Mouse (Mus musculus) MEL (cell line): ENCODE results near the gene Hsd11b2. TPM values are rescaled to one million over a fixed set of nuclear protein-coding genes. Genes with fewer than 3 reads are reported as not detected.
A peak's percentile ranks its signal among the peaks of the same experiment; 100 is the strongest.

ENCODE experiments used
- DNase-seq: peaks from one replicate; pipeline ENCODE4 v3.0.0; 2011; ENCODE audit warnings: low read depth, low spot score
- H3K27ac ChIP-seq: 2 replicates; pipeline ENCODE4 v1.5.1; 2012; ENCODE audit warnings: low read depth, mild to moderate bottlenecking, control low read depth, low read length, moderate library complexity; ENCODE audit not compliant: control insufficient read depth
- H3K27me3 ChIP-seq, 2 experiments: fragments of 150-350 bp in 1 of 2; sonication (generic) in 1 of 2; 2 replicates each; pipeline ENCODE4 v1.6.1; 2012; ENCODE audit warnings: low read length in 2 of 2, mild to moderate bottlenecking in 2 of 2, improper control_type of control experiment in 1 of 2, moderate library complexity in 1 of 2; ENCODE audit not compliant: insufficient read depth in 2 of 2, control insufficient read depth in 1 of 2
- H3K36me3 ChIP-seq, 2 experiments: 2 replicates each; pipeline ENCODE4 v1.6.1; 2012 to 2014; ENCODE audit warnings: low read length in 2 of 2, improper control_type of control experiment in 1 of 2, inconsistent platforms in 1 of 2, mild to moderate bottlenecking in 1 of 2; ENCODE audit not compliant: insufficient read depth in 2 of 2, control insufficient read depth in 1 of 2
- H3K4me1 ChIP-seq, 2 experiments: fragments of 150-350 bp in 1 of 2; sonication (generic) in 1 of 2; 2 replicates each; pipeline ENCODE4 v1.6.1; 2012; ENCODE audit warnings: low read length in 2 of 2, improper control_type of control experiment in 1 of 2, mild to moderate bottlenecking in 1 of 2; ENCODE audit not compliant: insufficient read depth in 2 of 2, control insufficient read depth in 1 of 2
- H3K4me3 ChIP-seq, 2 experiments: fragments of 150-350 bp in 1 of 2; sonication (generic) in 1 of 2; 2 replicates each; pipeline ENCODE4 v1.5.1; 2012; ENCODE audit warnings: low read depth in 2 of 2, low read length in 2 of 2, mild to moderate bottlenecking in 2 of 2, moderate library complexity in 2 of 2, control low read depth in 1 of 2, improper control_type of control experiment in 1 of 2; ENCODE audit not compliant: control insufficient read depth in 1 of 2, insufficient read depth in 1 of 2
- H3K79me2 ChIP-seq: 2 replicates; pipeline ENCODE4 v1.6.1; 2012; ENCODE audit warnings: mild to moderate bottlenecking, low read length, moderate library complexity; ENCODE audit not compliant: control insufficient read depth, poor library complexity, insufficient read depth
- H3K9ac ChIP-seq: 2 replicates; pipeline ENCODE4 v1.6.1; 2012; ENCODE audit warnings: low read depth, mild to moderate bottlenecking, control low read depth, low read length, moderate library complexity; ENCODE audit not compliant: control insufficient read depth, poor library complexity, severe bottlenecking
- H3K9me3 ChIP-seq: fragments of 150-350 bp; sonication (generic); replicated peaks from 2 replicates; pipeline ENCODE4 v1.6.1; 2012; ENCODE audit warnings: mild to moderate bottlenecking, low read length, improper control_type of control experiment, moderate library complexity; ENCODE audit not compliant: insufficient read depth
- BHLHE40 ChIP-seq: IDR thresholded peaks from 2 replicates; pipeline ENCODE4 v1.6.1; 2012; ENCODE audit warnings: low read depth, mild to moderate bottlenecking, inconsistent platforms, low read length, improper control_type of control experiment, borderline replicate concordance
- CHD1 ChIP-seq: IDR thresholded peaks from 2 replicates; pipeline ENCODE4 v1.6.1; 2012; ENCODE audit warnings: low read depth, mild to moderate bottlenecking, inconsistent platforms, low read length, improper control_type of control experiment
- CHD2 ChIP-seq: IDR thresholded peaks from 2 replicates; pipeline ENCODE4 v1.6.1; 2011; ENCODE audit warnings: low read length, improper control_type of control experiment
- CTCF ChIP-seq, 3 experiments: IDR thresholded peaks in 2 of 3; conservative IDR thresholded peaks in 1 of 3; 2 replicates each; pipeline ENCODE4 v1.5.1; 2011 to 2012; ENCODE audit warnings: low read length in 3 of 3, low read depth in 2 of 3, mild to moderate bottlenecking in 2 of 3, improper control_type of control experiment in 1 of 3, inconsistent platforms in 1 of 3, mixed read lengths in 1 of 3, moderate library complexity in 1 of 3; ENCODE audit not compliant: control insufficient read depth in 1 of 3, insufficient read depth in 1 of 3, poor library complexity in 1 of 3, severe bottlenecking in 1 of 3
- E2F4 ChIP-seq: IDR thresholded peaks from 2 replicates; pipeline ENCODE4 v1.6.1; 2011; ENCODE audit warnings: low read depth, low read length, improper control_type of control experiment, borderline replicate concordance
- ELF1 ChIP-seq: IDR thresholded peaks from 2 replicates; pipeline ENCODE4 v1.6.1; 2014; ENCODE audit warnings: low read depth, mild to moderate bottlenecking, inconsistent platforms, low read length, improper control_type of control experiment, moderate library complexity
- EP300 ChIP-seq, 2 experiments: IDR thresholded peaks; 2 replicates each; pipeline ENCODE4 v1.6.1; 2011; ENCODE audit warnings: improper control_type of control experiment in 2 of 2, low read length in 2 of 2, low read depth in 1 of 2, mild to moderate bottlenecking in 1 of 2
- ETS1 ChIP-seq: IDR thresholded peaks from 2 replicates; pipeline ENCODE4 v1.6.1; 2012; ENCODE audit warnings: low read depth, mild to moderate bottlenecking, inconsistent platforms, low read length, improper control_type of control experiment, moderate library complexity
- GABPA ChIP-seq: IDR thresholded peaks from 2 replicates; pipeline ENCODE4 v1.6.1; 2012; ENCODE audit warnings: low read depth, mild to moderate bottlenecking, inconsistent platforms, low read length, improper control_type of control experiment, moderate library complexity
- GATA1 ChIP-seq: IDR thresholded peaks from 2 replicates; pipeline ENCODE4 v1.6.1; 2011; ENCODE audit warnings: low read depth, low read length, improper control_type of control experiment
- JUND ChIP-seq: IDR thresholded peaks from 2 replicates; pipeline ENCODE4 v1.6.1; 2011; ENCODE audit warnings: low read depth, mild to moderate bottlenecking, improper control_type of control experiment, low read length
- KAT2A ChIP-seq: conservative IDR thresholded peaks from 2 replicates; pipeline ENCODE4 v1.6.1; 2012; ENCODE audit warnings: low read depth, low read length, improper control_type of control experiment, inconsistent platforms
- MAFK ChIP-seq: IDR thresholded peaks from 2 replicates; pipeline ENCODE4 v1.6.1; 2011; ENCODE audit warnings: low read depth, mild to moderate bottlenecking, low read length, improper control_type of control experiment, borderline replicate concordance
- MEF2A ChIP-seq: IDR thresholded peaks from 2 replicates; pipeline ENCODE4 v1.6.1; 2014; ENCODE audit warnings: low read depth, mild to moderate bottlenecking, inconsistent platforms, low read length, improper control_type of control experiment; ENCODE audit not compliant: poor library complexity, insufficient replicate concordance, severe bottlenecking; ENCODE audit errors: extremely low read depth
- MXI1 ChIP-seq: IDR thresholded peaks from 2 replicates; pipeline ENCODE4 v1.6.1; 2011; ENCODE audit warnings: mild to moderate bottlenecking, low read depth, low read length, improper control_type of control experiment
- MYB ChIP-seq: IDR thresholded peaks from 2 replicates; pipeline ENCODE4 v1.6.1; 2011; ENCODE audit warnings: mild to moderate bottlenecking, low read depth, low read length, improper control_type of control experiment
- MYC ChIP-seq: IDR thresholded peaks from 2 replicates; pipeline ENCODE4 v1.6.1; 2011; ENCODE audit warnings: low read depth, mild to moderate bottlenecking, low read length, improper control_type of control experiment, moderate library complexity
- POLR2A ChIP-seq, 2 experiments: IDR thresholded peaks; 2 replicates each; pipeline ENCODE4 v1.6.1; 2011 to 2012; ENCODE audit warnings: low read length in 2 of 2, mild to moderate bottlenecking in 2 of 2, control low read depth in 1 of 2, improper control_type of control experiment in 1 of 2, low read depth in 1 of 2, moderate library complexity in 1 of 2; ENCODE audit not compliant: control insufficient read depth in 1 of 2, insufficient read depth in 1 of 2, poor library complexity in 1 of 2
- POLR2AphosphoS2 ChIP-seq: IDR thresholded peaks from 2 replicates; pipeline ENCODE4 v1.6.1; 2011; ENCODE audit warnings: low read length, improper control_type of control experiment
- RAD21 ChIP-seq: IDR thresholded peaks from 2 replicates; pipeline ENCODE4 v1.6.1; 2011; ENCODE audit warnings: mild to moderate bottlenecking, low read depth, low read length, improper control_type of control experiment
- RCOR1 ChIP-seq: IDR thresholded peaks from 2 replicates; pipeline ENCODE4 v1.6.1; 2012; ENCODE audit warnings: low read depth, mild to moderate bottlenecking, inconsistent platforms, low read length, improper control_type of control experiment
- SMC3 ChIP-seq: IDR thresholded peaks from 2 replicates; pipeline ENCODE4 v1.6.1; 2011; ENCODE audit warnings: low read depth, low read length, improper control_type of control experiment
- TAL1 ChIP-seq: IDR thresholded peaks from 2 replicates; pipeline ENCODE4 v1.6.1; 2012; ENCODE audit warnings: mild to moderate bottlenecking, inconsistent platforms, low read length, moderate library complexity, mixed read lengths
- TBP ChIP-seq: IDR thresholded peaks from 2 replicates; pipeline ENCODE4 v1.8.0; 2011; ENCODE audit warnings: low read depth, low read length, improper control_type of control experiment
- TCF12 ChIP-seq: IDR thresholded peaks from 2 replicates; pipeline ENCODE4 v1.6.1; 2014; ENCODE audit warnings: low read depth, mild to moderate bottlenecking, inconsistent platforms, low read length, improper control_type of control experiment, moderate library complexity
- USF1 ChIP-seq: IDR thresholded peaks from 2 replicates; pipeline ENCODE4 v1.6.1; 2014; ENCODE audit warnings: low read depth, mild to moderate bottlenecking, inconsistent platforms, low read length, improper control_type of control experiment, moderate library complexity
- ZC3H11A ChIP-seq: IDR thresholded peaks from 2 replicates; pipeline ENCODE4 v1.6.1; 2012; ENCODE audit warnings: low read depth, mild to moderate bottlenecking, inconsistent platforms, low read length, improper control_type of control experiment
- ZKSCAN1 ChIP-seq: IDR thresholded peaks from 2 replicates; pipeline ENCODE4 v1.6.1; 2012; ENCODE audit warnings: low read depth, mild to moderate bottlenecking, inconsistent platforms, low read length, improper control_type of control experiment, moderate library complexity
- ZMIZ1 ChIP-seq: IDR thresholded peaks from 2 replicates; pipeline ENCODE4 v1.6.1; 2012; ENCODE audit warnings: low read depth, mild to moderate bottlenecking, inconsistent platforms, low read length, improper control_type of control experiment, moderate library complexity
- polyA plus RNA-seq, 2 experiments: library from polyadenylated mRNA; stranded (reverse) in 1 of 2; unstranded in 1 of 2; fragments of >175 nt in 1 of 2; fragments of >200 nt in 1 of 2; gene quantifications; 2 replicates each; pipeline versions ENCODE4 v1.2.1 to v1.2.4; 2012; ENCODE audit warnings: low replicate concordance in 2 of 2, low read depth in 1 of 2; ENCODE audit not compliant: insufficient read length in 2 of 2, insufficient read depth in 1 of 2, missing spikeins in 1 of 2
- total RNA-seq: library from RNA; depleted of rRNA; stranded (reverse); fragments of 300-350 nt; gene quantifications from 2 replicates; pipeline ENCODE4 v1.2.3, GENCODE M21; 2012

Gene Hsd11b2
- total and polyA plus RNA-seq, 3 experiments: 0.27 to 2.1 TPM; not detected in 1

GRCm38 (mm10) chr8:105542032-105542656, 23.6 kb downstream of the Hsd11b2 start (continued):
- TF ChIP-seq MYB (no peak; the same call in 1 of the 2 replicates), BHLHE40 (peak; percentile 64), CHD2 (no peak)

- H3K27me3 ChIP-seq: no peaks in the 10 kb centered on the region
- H3K79me2 ChIP-seq: peaks cover 2% of the 10 kb centered on the region; the same call in 1 of the 2 replicates
- H3K27ac ChIP-seq: peak overlapping the region; percentile 95
- H3K9me3 ChIP-seq: no peaks in the 10 kb centered on the region
- H3K4me1 ChIP-seq: peaks cover 32 to 50% of the 10 kb centered on the region in 2 experiments
- peaks cover 2 to 55% of the 10 kb centered on the region in 2 experiments for H3K36me3 ChIP-seq
- DNase-seq: peak; percentile 74
- H3K9ac ChIP-seq: 0 out of 2 replicates have a peak overlapping the region, but pooled peaks have one; percentile 39
- peak overlapping the region in 1 of 2 experiments; percentile 5; a peak in 1 of 4 replicates for H3K4me3 ChIP-seq
- TF ChIP-seq RCOR1: peak; percentile 62
- TF ChIP-seq ZC3H11A: no peak
- peak; percentile 66; the same call in 1 of the 2 replicates for TF ChIP-seq MXI1
- TF ChIP-seq EP300 (IDR thresholded peaks at IDR 0.05; ENCODE audit: low read depth in 1 of 2, low read length in 2 of 2): peak; percentile 72 to 84; a peak in 3 of 4 replicates
- TF ChIP-seq TAL1: no peak; the same call in 1 of the 2 replicates
- TF ChIP-seq ZKSCAN1: no peak
- peak; percentile 72 for TF ChIP-seq MYC
- no peak for TF ChIP-seq KAT2A
- no peak for TF ChIP-seq RAD21
- peak; percentile 66 for TF ChIP-seq GATA1
- no peak for TF ChIP-seq TBP
- no peak for TF ChIP-seq E2F4
- no peak for TF ChIP-seq POLR2AphosphoS2
- TF ChIP-seq GABPA: no peak
- no peak for TF ChIP-seq SMC3
- TF ChIP-seq ELF1: no peak
- TF ChIP-seq MYB: no peak
- TF ChIP-seq CTCF (IDR thresholded peaks at IDR 0.05 in 2 of 3, conservative IDR thresholded peaks at IDR 0.05 in 1 of 3; ENCODE audit: control insufficient read depth in 1 of 3, insufficient read depth in 1 of 3, low read depth in 2 of 3, low read length in 3 of 3, poor library complexity in 1 of 3, severe bottlenecking in 1 of 3): no peak
- TF ChIP-seq JUND: no peak
- no peak for TF ChIP-seq POLR2A (IDR thresholded peaks at IDR 0.05; ENCODE audit: control insufficient read depth in 1 of 2, insufficient read depth in 1 of 2, low read depth in 1 of 2, low read length in 2 of 2, poor library complexity in 1 of 2)
- TF ChIP-seq MEF2A: no peak
- TF ChIP-seq ZMIZ1: no peak
- no peak for TF ChIP-seq MAFK
- peak; percentile 72 for TF ChIP-seq ETS1
- no peak for TF ChIP-seq USF1
- TF ChIP-seq CHD1: no peak
- TF ChIP-seq TCF12: peak; percentile 76
- peak; percentile 32; the same call in 1 of the 2 replicates for TF ChIP-seq CHD2
Measured at GRCm38 (mm10) chr8:105542808-105543207, 24.3 kb downstream of the Hsd11b2 start.
